ENCODE assay signal across 40 mouse cellular contexts in genomic region chr3:36095371-36095770, GRCm38 (mm10). TPM values are rescaled to one million over a fixed set of nuclear protein-coding genes. Genes with fewer than 3 reads are reported as not detected.
A peak's percentile ranks its signal among the peaks of the same experiment; 100 is the strongest.
DNase-seq lines count a peak whose midpoint lies in the region; TF ChIP-seq lines count a peak whose summit lies in the region.
"Had no signal": no experiment of that assay in that cellular context is flagged by ENCODE, and none has a peak within 500 bp of the region (broad histone marks: within the 10 kb centered on the region; RNA-seq: fewer than 3 reads in every experiment).

No protein-coding gene starts in this region.

- DNase-seq in 3134 (ENCODE audit: extremely low read depth, insufficient read length, low spot score) = peak; percentile 47
- DNase-seq in ES-CJ7 (ENCODE audit: low read depth, low spot score) = peak; percentile 72
- DNase-seq in Muller cell, postnatal 12 days (ENCODE audit: inconsistent ontology term) = peak; percentile 2
- peak; percentile 64 for DNase-seq in ZHBTc4 (ENCODE audit: low read depth, low spot score)
- DNase-seq in kidney, adult 2 months = no peak
- DNase-seq in layer of hippocampus, postnatal 14 days (ENCODE audit: low spot score in 2 of 2) = no peak
- no peak for DNase-seq in lung, adult 18-20 months
- no peak for DNase-seq in cerebellum, postnatal 36 days
- DNase-seq: adrenal gland, postnatal 36 days; B cell, adult 2 months; cerebellum, adult 18-20 months; cerebellum, postnatal 10 days; gastrocnemius, postnatal 14 days; heart, adult 11 months; kidney, adult 9 months; kidney, postnatal 10 days; lung, postnatal 36 days; right cerebral cortex, postnatal 4 days; thymus, postnatal 14 days had no signal

- TF ChIP-seq POLR2A in kidney, adult 2 months (IDR thresholded peaks at IDR 0.05; ENCODE audit: low read depth, low read length) = no peak

- H3K36me3 ChIP-seq in kidney, adult 2 months (ENCODE audit: control insufficient read depth, insufficient read depth, low read length) = peaks cover 2% of the 10 kb centered on the region; the same call in 1 of the 2 replicates

- H3K27me3 ChIP-seq in kidney, adult 2 months (replicated peaks; ENCODE audit: control insufficient read depth, insufficient read depth, low read length) = no peaks in the 10 kb centered on the region
- H3K27me3 ChIP-seq: embryonic facial prominence, embryonic 15.5 days; forebrain, embryonic 13.5 days; heart, embryonic 15.5 days; limb, embryonic 13.5 days; midbrain, embryonic 13.5 days; neural tube, embryonic 13.5 days had no signal

- H3K4me3 ChIP-seq in kidney, adult 2 months (ENCODE audit: insufficient read depth, low read depth, low read length) = no peak overlapping the region
- H3K4me3 ChIP-seq: embryonic facial prominence, embryonic 10.5 days; embryonic facial prominence, embryonic 15.5 days; forebrain, embryonic 13.5 days; heart, embryonic 10.5 days; heart, embryonic 15.5 days; left cerebral cortex, adult 2 months; limb, embryonic 13.5 days; midbrain, embryonic 13.5 days; neural tube, embryonic 13.5 days had no signal

- H3K27ac ChIP-seq in kidney, adult 2 months (ENCODE audit: insufficient read depth, low read depth, low read length) = no peak overlapping the region
- H3K27ac ChIP-seq: embryonic facial prominence, embryonic 10.5 days; embryonic facial prominence, embryonic 15.5 days; forebrain, embryonic 13.5 days; heart, embryonic 10.5 days; heart, embryonic 15.5 days; left cerebral cortex, adult 2 months; limb, embryonic 13.5 days; midbrain, embryonic 13.5 days; neural tube, embryonic 13.5 days had no signal

- no peak for TF ChIP-seq CTCF in kidney, adult 2 months (conservative IDR thresholded peaks at IDR 0.05; ENCODE audit: insufficient read depth, insufficient read length, low read depth, low read length)

- WGBS in kidney, adult 2 months = 87% methylated on average over 2 of the region's 2 CpGs

- H3K4me1 ChIP-seq in kidney, adult 2 months (ENCODE audit: control insufficient read depth, insufficient read depth, low read length) = no peaks in the 10 kb centered on the region
- H3K4me1 ChIP-seq: embryonic facial prominence, embryonic 10.5 days; embryonic facial prominence, embryonic 15.5 days; forebrain, embryonic 13.5 days; heart, embryonic 10.5 days; heart, embryonic 15.5 days; limb, embryonic 13.5 days; midbrain, embryonic 13.5 days; neural tube, embryonic 13.5 days had no signal

RNA-seq across cellular contexts. Expression of gene Acad9, which starts 29.6 kb away (rescaled TPM):
- polyA plus RNA-seq in kidney, adult 2 months (2012; rRNA removed) = 41.1 and 45.5 TPM in 2 replicates
- total RNA-seq in layer of hippocampus, postnatal 14 days (2021) = 10 to 100 TPM; 42.1 to 45.4 TPM

RNA-seq across cellular contexts. Expression of gene Ccdc144b, which starts 42.0 kb away (rescaled TPM):
- 0.05 TPM in 2 replicates for polyA plus RNA-seq in kidney, adult 2 months (2012; rRNA removed)
- total RNA-seq in layer of hippocampus, postnatal 14 days (2021) = not detected
- total RNA-seq: gastrocnemius, postnatal 14 days; heart, postnatal 25 days; layer of hippocampus, adult 18-20 months; layer of hippocampus, postnatal 10 days; left cerebral cortex, adult 2 months; left cerebral cortex, postnatal 36 days; megakaryocyte-erythroid progenitor cell, adult 5-6 weeks had no signal
- polyA plus RNA-seq: brain, embryonic 14.5 days; embryonic facial prominence, embryonic 10.5 days; embryonic facial prominence, embryonic 15.5 days; forebrain, embryonic 13.5 days; heart, embryonic 10.5 days; hindbrain, embryonic 11.5 days; hindbrain, embryonic 16.5 days; intestine, embryonic 14.5 days; liver, embryonic 11.5 days; liver, embryonic 16.5 days; lung, embryonic 16.5 days; midbrain, embryonic 13.5 days; neural tube, embryonic 13.5 days had no signal

RNA-seq across cellular contexts. Expression of gene D3Ertd254e, which starts 55.4 kb away (rescaled TPM):
- polyA plus RNA-seq in kidney, adult 2 months (2012; rRNA removed) = 1.0 and 1.3 TPM in 2 replicates
- total RNA-seq in layer of hippocampus, postnatal 14 days (2021) = 10 to 100 TPM; 14.3 to 14.7 TPM

Comparison
In these comparisons a context has a peak if more than half of its experiments do, and no peak if none do; other contexts are left out.
1. DNase-seq: peak in 3134 (single experiment), ES-CJ7 (single experiment), Muller cell, postnatal 12 days (single experiment) and ZHBTc4 (single experiment); none in kidney, adult 2 months (single experiment), layer of hippocampus, postnatal 14 days (0 of 2), lung, adult 18-20 months (0 of 2) and cerebellum, postnatal 36 days (0 of 2).